Mouse (Mus musculus) C2C12 (cell line): ENCODE data around the gene Dffa.

Source experiments
- CEBPB ChIP-seq: IDR thresholded peaks from one replicate; pipeline ENCODE4 v1.6.1; 2011; ENCODE audit warnings: low read depth, mild to moderate bottlenecking, control low read depth, moderate library complexity
- CTCF ChIP-seq: IDR thresholded peaks from one replicate; pipeline ENCODE4 v1.5.1; 2011; ENCODE audit not compliant: control insufficient read depth, insufficient read depth, insufficient read length
- MAX ChIP-seq: IDR thresholded peaks from one replicate; pipeline ENCODE4 v1.6.1; 2011; ENCODE audit warnings: mild to moderate bottlenecking, control low read depth

DNA sequence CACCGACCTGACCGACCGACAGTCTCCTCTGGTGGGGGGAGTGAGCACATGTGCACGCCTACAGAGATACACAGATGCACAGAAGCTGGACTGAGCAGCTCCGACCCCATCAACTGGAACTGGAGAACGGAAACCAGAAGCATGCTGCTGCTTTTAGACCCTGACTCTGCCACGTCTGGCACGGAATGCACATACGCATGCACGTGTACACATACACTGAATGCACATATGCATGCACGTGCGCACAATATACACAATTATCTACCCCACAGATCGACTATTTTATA is 42.6 kb upstream of the Dffa start:
- TF ChIP-seq CTCF (no peak), MAX (no peak), CEBPB (no peak)
